Mouse (Mus musculus) liver, embryonic 11.5 days (tissue): Measurements from ENCODE around the gene Metrn. TPM values are rescaled to one million over a fixed set of nuclear protein-coding genes. Genes with fewer than 3 reads are reported as not detected.

Experiments used
- ATAC-seq: fragments of 200-750 bp; cut with Nextera tagmentation; replicated peaks from 2 replicates; pipeline ENCODE4 v1.8.0; 2017; ENCODE audit warnings: moderate number of reproducible peaks, mild to moderate bottlenecking, moderate TSS enrichment, moderate library complexity; ENCODE audit not compliant: low FRiP score
- DNase-seq: peaks from one replicate; pipeline ENCODE4 v3.0.0-alpha.2; 2017; ENCODE audit warnings: low spot score
- H3K27ac ChIP-seq: fragments of 300-500 bp; sonication (generic); 2 replicates; pipeline ENCODE4 v1.5.1; 2014; ENCODE audit warnings: mild to moderate bottlenecking, low read depth, low read length, control low read depth
- H3K27me3 ChIP-seq: fragments of 300-500 bp; sonication (generic); replicated peaks from 2 replicates; pipeline ENCODE4 v1.6.1; 2014; ENCODE audit warnings: low read length, mixed read lengths; ENCODE audit not compliant: control insufficient read depth, insufficient read depth
- H3K36me3 ChIP-seq: fragments of 300-500 bp; sonication (generic); 2 replicates; pipeline ENCODE4 v1.6.1; 2014; ENCODE audit warnings: mild to moderate bottlenecking, low read length, moderate library complexity, mixed read lengths; ENCODE audit not compliant: control insufficient read depth, insufficient read depth
- H3K4me1 ChIP-seq: fragments of 300-500 bp; sonication (generic); replicated peaks from 2 replicates; pipeline ENCODE4 v1.6.1; 2014; ENCODE audit warnings: low read length, mixed read lengths; ENCODE audit not compliant: control insufficient read depth, insufficient read depth
- H3K4me2 ChIP-seq: fragments of 300-500 bp; sonication (generic); 2 replicates; pipeline ENCODE4 v1.6.1; 2014; ENCODE audit warnings: mild to moderate bottlenecking, control low read depth, moderate library complexity
- H3K4me3 ChIP-seq: fragments of 300-500 bp; sonication (generic); 2 replicates; pipeline ENCODE4 v1.5.1; 2014; ENCODE audit warnings: low read depth, low read length, control low read depth
- H3K9ac ChIP-seq: fragments of 300-500 bp; sonication (generic); 2 replicates; pipeline ENCODE4 v1.6.1; 2014; ENCODE audit warnings: low read depth, low read length, control low read depth
- H3K9me3 ChIP-seq: fragments of 300-500 bp; sonication (generic); 2 replicates; pipeline ENCODE4 v1.6.1; 2016; ENCODE audit warnings: low read length, inconsistent platforms, mixed read lengths; ENCODE audit not compliant: control insufficient read depth
- WGBS: fragments of 180-500 bp; shearing (Covaris S2); extraction: QIAGEN DNeasy Blood & Tissue Kit; methylation state at CpG from one replicate; pipeline ENCODE4 v1.1.7; 2014; 5-methylcytosine and 5-hydroxymethylcytosine counted together
- polyA plus RNA-seq: library from polyadenylated mRNA; unstranded; fragments of >200 nt; fragmentation: Nextera tagmentation; extraction: Ambion mirVana; gene quantifications from 2 replicates; pipeline ENCODE4 v1.2.1, GENCODE M21; 2014

Gene Metrn
- polyA plus RNA-seq, 1 experiment from 2014 or later: 10.8 TPM

DNA sequence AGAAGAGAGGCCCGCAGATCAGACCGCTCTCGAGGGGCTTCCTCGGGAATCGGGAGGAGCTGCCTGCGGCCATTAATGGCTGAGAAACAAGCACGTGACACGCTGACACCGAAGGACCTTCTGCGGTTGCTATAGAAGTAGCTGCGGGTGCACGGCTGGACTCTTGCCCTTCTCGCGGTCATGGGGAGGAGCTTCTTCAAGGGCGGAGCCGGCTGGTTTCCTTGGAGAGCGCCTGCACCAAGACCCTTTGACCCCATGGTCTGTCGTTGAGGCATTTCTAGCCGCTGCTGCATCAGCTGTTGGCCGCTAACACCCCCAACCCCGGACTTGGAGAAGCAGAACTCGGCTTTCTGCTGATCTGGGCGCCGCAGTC is 36.3 kb upstream of the Metrn start, which contains the start of gene Stub1:
TSS of gene Stub1 (minus strand) at position 114 of the 373 bp plus-strand sequence.
- ATAC-seq (peak; percentile 50), DNase-seq (no peak)
- peak within 1 kb of the TSS; percentile 88 for H3K9ac ChIP-seq
- H3K27me3 ChIP-seq: no peaks in the 10 kb centered on the region
- peak within 1 kb of the TSS; percentile 99 for H3K4me2 ChIP-seq
- peak within 1 kb of the TSS; percentile 85 for H3K4me3 ChIP-seq
- H3K27ac ChIP-seq: peak within 1 kb of the TSS; percentile 97
- under 1% methylated on average over 24 of the region's 24 CpGs for WGBS
- H3K9me3 ChIP-seq: no peaks in the 10 kb centered on the region
- peaks cover 32% of the 10 kb centered on the region for H3K36me3 ChIP-seq
- H3K4me1 ChIP-seq: peaks cover 64% of the 10 kb centered on the region

DNA sequence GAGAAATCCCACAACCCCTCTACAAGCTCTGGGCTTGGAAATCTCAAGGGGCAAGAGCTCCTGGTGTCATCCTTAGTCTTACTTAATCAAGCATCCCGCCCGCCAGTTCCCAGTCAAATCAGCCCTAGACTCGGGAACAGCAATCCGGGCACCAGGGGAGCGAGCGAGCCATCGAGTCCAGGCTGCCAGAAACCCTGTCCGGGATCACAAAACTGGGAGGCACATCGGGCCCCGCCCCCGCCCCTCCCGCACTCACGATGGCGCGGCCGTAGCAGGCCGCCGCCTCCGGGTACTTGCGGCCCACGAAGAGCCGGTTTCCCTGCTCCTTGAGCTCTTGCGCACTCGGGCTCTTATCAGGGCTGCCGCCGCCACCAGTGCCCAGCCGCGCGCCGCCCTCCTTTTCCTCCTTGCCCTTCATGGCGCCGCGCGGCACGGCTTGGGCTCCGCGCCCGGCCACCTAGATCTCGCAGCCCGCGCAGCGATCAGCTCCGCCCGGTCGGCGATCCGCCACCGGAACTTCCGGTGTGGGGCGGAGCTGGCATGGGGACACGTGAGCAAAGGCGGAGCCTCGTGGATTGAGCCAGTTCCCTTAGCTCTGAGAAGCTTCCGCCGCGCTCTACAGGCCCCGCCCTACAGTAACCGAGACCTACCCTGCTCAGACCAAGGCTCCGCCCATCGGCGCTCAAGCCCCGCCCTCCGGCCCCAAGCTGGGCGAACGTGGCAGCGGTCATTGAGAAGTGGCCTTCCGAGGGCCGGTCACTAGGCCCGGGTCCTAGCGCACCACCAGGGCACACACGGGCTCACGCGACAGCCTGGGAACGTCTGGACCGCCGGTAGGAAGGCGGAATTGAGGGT is 35.7 kb upstream of the Metrn start:
- peak overlapping the region; percentile 88 for H3K9ac ChIP-seq
- H3K27me3 ChIP-seq: no peaks in the 10 kb centered on the region
- H3K36me3 ChIP-seq: peaks cover 35% of the 10 kb centered on the region
- ATAC-seq: peak; percentile 90
- H3K4me2 ChIP-seq: peak overlapping the region; percentile 99
- peaks cover 62% of the 10 kb centered on the region for H3K4me1 ChIP-seq
- no peaks in the 10 kb centered on the region for H3K9me3 ChIP-seq
- WGBS: under 1% methylated on average over 77 of the region's 77 CpGs
- peak overlapping the region; percentile 97 for H3K27ac ChIP-seq
- peak overlapping the region; percentile 85 for H3K4me3 ChIP-seq
- peak; percentile 99 for DNase-seq

DNA sequence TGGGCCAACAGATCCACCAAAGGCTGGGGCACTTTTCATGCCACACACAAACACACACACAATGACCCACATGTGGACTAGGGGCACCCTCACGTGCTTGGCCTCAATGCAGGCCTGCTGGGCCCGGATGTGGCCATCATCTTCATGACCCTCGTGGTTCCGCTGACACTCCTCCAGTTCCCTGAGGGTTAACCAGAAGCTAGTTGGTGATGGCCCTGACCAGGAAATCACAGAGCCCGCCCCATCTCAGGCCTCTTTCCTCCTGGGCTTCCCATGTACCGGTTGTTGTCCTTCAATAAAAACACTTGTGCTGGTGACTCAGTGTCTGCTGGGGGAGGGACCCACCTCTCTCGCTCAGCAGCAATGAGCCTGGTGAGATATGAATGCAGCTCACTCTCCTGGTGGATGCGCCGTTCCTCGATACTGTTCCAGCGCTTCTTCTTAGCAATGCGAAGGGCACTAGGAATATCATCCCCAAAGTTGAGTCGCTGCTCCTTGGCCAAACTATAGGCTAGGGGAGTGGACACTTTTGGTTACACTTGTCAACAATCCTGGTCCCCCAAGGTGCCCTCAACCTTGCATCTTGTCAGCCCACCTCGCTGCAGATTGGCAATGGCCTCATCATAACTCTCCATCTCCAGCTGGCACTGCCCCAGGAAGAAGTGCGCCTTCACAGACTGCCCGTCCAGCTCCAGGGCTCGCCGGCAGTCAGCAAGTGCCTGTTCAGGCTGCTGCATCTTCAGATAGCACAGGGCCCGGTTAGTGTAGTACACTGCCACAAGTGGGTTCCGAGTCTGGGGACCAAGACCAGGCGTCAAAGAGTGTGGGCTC is 34.7 kb upstream of the Metrn start:
- Histone ChIP-seq H3K9ac (peak overlapping the region; percentile 88), H3K4me1 (peaks cover 53% of the 10 kb centered on the region), H3K4me3 (peak overlapping the region; percentile 85), H3K4me2 (peak overlapping the region; percentile 99), H3K9me3 (no peaks in the 10 kb centered on the region), H3K27me3 (no peaks in the 10 kb centered on the region), H3K36me3 (peaks cover 44% of the 10 kb centered on the region), H3K27ac (peak overlapping the region; percentile 97)
- no peak for DNase-seq
- ATAC-seq: no peak
- 50% methylated on average over 21 of the region's 21 CpGs for WGBS

DNA sequence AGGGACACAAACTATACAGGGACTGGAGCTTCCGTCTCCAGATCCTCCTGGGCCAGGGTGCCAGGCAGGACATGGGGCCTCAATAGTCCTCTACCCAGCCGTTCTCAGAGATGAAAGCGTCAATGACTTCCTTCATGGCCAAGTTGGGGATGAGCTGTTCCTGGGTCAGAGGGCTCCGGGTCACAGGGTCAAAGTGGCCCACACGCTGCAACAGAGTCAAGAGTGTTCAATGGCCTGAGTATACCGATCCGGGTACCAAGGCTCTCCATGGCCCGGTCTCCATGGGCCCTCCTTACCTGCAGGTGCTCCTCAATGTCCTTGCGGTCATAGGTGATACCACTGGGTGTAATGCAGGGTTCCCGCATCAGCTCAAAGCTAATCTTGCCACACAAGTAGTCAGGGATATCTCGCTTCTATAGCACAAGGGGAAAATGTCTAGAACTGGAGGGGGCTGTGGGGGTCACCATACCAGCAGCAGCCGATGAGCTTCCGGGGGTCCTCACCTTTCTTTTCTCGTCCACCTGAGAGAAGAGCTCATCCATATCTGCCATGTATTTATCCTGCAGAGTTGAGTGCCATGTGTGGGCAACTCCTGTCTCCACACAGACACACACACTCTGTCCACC is 34.0 kb upstream of the Metrn start:
- Histone ChIP-seq H3K27ac (no peak overlapping the region), H3K9ac (peak overlapping the region; percentile 88)

DNA sequence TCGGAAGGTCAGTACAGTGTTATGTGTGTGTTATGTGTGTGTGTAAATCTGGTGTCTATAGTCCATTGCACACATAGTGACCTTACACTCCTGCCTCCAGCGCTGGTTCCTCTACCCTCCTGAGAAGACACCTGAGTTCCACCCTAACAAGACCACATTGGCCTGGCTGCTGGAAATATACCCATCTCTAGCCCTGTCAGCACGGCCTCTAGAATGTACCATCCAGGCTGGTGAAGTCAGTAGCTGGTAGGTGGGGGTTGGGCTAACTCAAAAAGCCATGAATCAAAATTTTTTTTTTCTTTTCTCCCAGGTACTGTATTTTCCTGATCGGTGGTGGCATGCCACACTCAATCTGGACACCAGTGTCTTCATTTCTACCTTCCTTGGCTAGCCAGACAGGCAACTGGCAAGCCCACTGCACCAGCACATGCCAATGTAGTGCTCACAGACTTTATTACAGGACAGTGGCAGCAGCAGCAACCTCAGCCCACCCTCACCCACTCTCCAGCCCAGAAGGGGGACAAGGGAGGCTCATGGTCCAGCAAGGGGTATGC is 33.3 kb upstream of the Metrn start:
- H3K27me3 ChIP-seq: no peaks in the 10 kb centered on the region
- peaks cover 47% of the 10 kb centered on the region for H3K36me3 ChIP-seq
- H3K9me3 ChIP-seq: no peaks in the 10 kb centered on the region
- no peak for DNase-seq
- 76% methylated on average over 4 of the region's 4 CpGs for WGBS
- peak overlapping the region; percentile 82; the same call in 1 of the 2 replicates for H3K27ac ChIP-seq
- peak overlapping the region; percentile 65 for H3K4me3 ChIP-seq
- peak overlapping the region; percentile 99 for H3K4me2 ChIP-seq
- ATAC-seq: no peak
- H3K4me1 ChIP-seq: peaks cover 48% of the 10 kb centered on the region
- H3K9ac ChIP-seq: peak overlapping the region; percentile 20; the same call in 1 of the 2 replicates

More for the DNA sequence above, 34.0 kb upstream of the Metrn start:
- Histone ChIP-seq H3K4me3 (peak overlapping the region; percentile 85), H3K9me3 (no peaks in the 10 kb centered on the region), H3K4me1 (peaks cover 45% of the 10 kb centered on the region), H3K4me2 (peak overlapping the region; percentile 99), H3K27me3 (no peaks in the 10 kb centered on the region), H3K36me3 (peaks cover 49% of the 10 kb centered on the region)
- 85% methylated on average over 14 of the region's 14 CpGs for WGBS
- DNase-seq: no peak
- ATAC-seq: no peak

DNA sequence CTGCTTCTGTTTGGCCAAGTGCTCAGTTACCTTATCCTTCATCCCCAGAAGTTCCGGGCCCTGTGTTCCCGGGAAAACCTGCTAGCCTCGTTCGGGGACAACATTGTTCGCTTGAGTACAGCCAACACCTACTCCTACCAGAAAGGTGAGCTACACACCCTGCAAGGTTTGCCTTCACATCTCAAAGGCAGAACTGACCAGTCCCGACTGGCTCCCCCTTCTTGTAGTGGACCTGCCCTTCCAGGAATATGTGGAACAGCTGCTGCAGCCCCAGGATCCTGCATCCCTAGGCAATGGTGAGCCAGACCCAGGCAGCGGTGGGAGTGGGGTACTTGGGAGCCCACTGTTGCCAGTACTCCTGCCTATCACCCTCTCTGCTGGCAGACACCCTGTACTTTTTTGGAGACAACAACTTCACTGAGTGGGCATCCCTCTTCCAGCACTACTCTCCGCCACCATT is 32.7 kb upstream of the Metrn start:
- peaks cover 42% of the 10 kb centered on the region for H3K36me3 ChIP-seq
- H3K9ac ChIP-seq: peak overlapping the region; percentile 77
- H3K9me3 ChIP-seq: no peaks in the 10 kb centered on the region
- no peak for ATAC-seq
- peak overlapping the region; percentile 82 for H3K27ac ChIP-seq
- no peak for DNase-seq
- peak overlapping the region; percentile 99 for H3K4me2 ChIP-seq
- peaks cover 50% of the 10 kb centered on the region for H3K4me1 ChIP-seq
- H3K4me3 ChIP-seq: peak overlapping the region; percentile 65
- no peaks in the 10 kb centered on the region for H3K27me3 ChIP-seq
- 36% methylated on average over 8 of the region's 8 CpGs for WGBS

DNA sequence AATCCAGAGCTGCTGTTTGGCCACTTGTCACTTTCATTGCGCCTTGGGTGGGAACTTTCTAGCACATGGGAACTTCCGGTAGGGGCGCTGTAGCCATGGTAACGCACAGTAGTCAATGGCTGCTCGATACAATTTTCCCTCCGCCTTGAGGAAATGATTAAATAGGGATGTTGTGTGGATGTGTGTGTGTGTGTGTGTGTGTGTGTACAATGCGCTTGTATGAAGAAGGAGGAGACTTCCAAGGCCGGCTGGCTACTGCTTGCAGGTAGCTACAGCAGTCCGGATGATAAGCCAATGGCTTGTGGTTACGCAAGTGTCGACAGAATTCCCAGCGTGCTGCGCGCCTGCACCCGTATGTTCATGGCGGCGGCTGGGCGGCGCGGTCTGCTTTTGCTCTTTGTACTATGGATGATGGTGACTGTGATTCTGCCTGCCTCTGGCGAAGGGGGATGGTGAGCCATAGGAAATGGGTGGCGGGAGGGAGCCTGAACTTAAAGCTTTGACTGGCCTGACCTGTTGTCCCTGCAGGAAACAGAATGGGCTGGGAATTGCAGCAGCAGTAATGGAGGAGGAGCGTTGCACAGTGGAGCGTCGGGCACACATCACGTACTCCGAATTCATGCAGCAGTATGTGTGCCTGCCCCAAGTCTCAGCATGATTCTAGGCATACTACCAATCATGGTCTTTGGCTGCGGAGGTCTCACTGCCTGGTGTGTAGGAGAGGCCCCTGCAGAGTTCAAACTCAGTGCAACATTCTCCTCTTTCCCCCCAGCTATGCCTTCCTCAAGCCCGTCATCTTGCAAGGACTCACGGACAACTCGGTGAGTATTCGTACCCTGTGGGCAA is 32.0 kb upstream of the Metrn start, which contains the start of gene Jmjd8:
TSS of gene Jmjd8 (plus strand) at position 156 of the 846 bp plus-strand sequence.
- Histone ChIP-seq H3K4me2 (peak within 1 kb of the TSS; percentile 99), H3K27me3 (no peaks in the 10 kb centered on the region), H3K9ac (peak within 1 kb of the TSS; percentile 77), H3K36me3 (peaks cover 42% of the 10 kb centered on the region), H3K9me3 (no peaks in the 10 kb centered on the region), H3K27ac (peak within 1 kb of the TSS; percentile 82), H3K4me1 (peaks cover 50% of the 10 kb centered on the region), H3K4me3 (peak within 1 kb of the TSS; percentile 65)
- WGBS: 1% methylated on average over 32 of the region's 32 CpGs
- DNase-seq (peak; percentile 87), ATAC-seq (peak; percentile 37; the same call in 1 of the 2 replicates)
